Mouse (Mus musculus): ENCODE measurements around the gene Cox5b. TPM values are rescaled to one million over a fixed set of nuclear protein-coding genes. Genes with fewer than 3 reads are reported as not detected.

Cox5b gene
- 1,063 and 1,083 TPM in 2 replicates for polyA plus RNA-seq (2016; fragmentation: Nextera tagmentation; extraction: Ambion mirVana)

DNA sequence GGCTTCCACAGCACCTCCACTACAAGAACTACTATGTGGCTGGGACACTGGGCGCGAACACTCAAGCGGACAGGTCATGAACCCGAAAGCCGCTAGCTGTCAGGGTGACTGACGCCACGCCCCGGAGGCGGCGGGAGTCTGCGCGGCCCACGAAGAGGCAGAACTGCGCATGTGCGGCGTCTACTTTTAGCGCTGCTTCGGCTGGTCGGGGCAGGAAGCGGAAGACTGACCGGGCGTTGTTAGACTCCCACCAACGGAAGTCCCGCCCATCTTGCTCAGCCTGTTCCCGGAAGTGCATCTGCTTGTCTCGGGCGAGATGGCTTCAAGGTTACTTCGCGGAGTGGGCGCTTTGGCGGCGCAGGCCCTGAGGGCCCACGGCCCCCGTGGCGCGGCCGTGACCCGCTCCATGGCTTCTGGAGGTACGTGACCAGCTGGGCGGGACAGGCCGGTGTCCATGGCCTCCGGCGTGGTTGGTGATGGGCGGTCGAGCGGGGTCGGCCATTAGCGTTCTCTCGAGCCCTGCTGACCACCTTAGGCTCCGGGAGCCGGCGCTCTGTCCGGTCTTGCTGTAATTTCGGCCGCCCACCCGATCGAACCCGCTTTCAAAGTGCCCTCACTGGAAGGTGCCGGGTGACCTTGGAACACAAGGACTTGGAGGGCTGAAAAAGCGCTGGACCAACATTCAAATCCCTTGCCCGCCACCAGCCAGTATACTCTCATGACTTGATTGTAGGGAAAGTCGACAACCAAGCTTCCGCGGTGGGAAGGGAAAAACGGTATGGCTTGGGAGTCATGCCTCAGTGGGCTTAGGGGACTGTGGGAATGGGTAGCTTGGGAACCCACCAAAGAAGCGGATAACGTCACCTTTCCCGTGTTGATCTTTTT, at the start of gene Cox5b:
Cox5b (plus strand) TSS at position 179 of the 885 bp plus-strand sequence.
- peak; percentile 96 for ATAC-seq (ENCODE audit: insufficient number of reproducible peaks, low FRiP score)
- peak within 1 kb of the TSS; percentile 79 for H3K4me2 ChIP-seq
- no peaks in the 10 kb centered on the region for H3K9me3 ChIP-seq (replicated peaks)
- H3K27me3 ChIP-seq (replicated peaks), result no peaks in the 10 kb centered on the region
- H3K9ac ChIP-seq, result peak within 1 kb of the TSS; percentile 93
- H3K4me3 ChIP-seq, result peak within 1 kb of the TSS; percentile 88
- peaks cover 24% of the 10 kb centered on the region for H3K36me3 ChIP-seq
- peak within 1 kb of the TSS; percentile 75 for H3K27ac ChIP-seq (ENCODE audit: poor library complexity, severe bottlenecking)
- WGBS, result under 1% methylated on average over 68 of the region's 68 CpGs
- H3K4me1 ChIP-seq (replicated peaks), result peaks cover 9% of the 10 kb centered on the region

DNA sequence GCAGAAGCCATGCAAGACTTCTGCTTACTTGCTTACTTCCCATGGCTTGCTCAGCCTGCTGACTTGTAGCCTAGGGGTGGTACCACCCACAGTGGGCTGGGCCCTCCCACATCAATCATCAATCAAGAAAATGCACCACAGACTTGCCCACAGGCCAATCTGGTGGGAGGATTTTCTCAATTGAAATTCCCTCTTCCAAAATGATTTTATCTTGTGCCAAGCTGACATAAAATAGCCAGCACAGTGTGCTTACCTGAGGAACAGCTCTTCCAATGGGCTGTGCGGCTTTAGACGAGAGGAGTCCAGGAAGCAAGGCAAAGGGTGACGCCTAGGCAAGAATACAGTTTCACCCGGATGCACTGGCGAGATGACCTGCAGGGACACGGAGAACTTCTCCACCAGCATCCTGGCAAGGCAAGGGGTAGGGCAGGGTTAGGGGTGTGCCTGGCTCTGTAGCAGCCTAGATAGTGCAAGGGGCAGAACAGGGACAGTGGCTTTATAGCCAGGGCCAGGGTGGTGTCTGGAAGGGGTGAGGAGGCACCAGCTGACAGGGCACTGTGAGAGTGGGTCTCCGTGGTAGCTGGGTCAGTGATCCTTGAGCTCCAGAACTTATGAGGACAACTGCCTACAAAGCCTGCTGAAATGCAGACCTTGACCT, 47.2 kb upstream of the Cox5b start:
- H3K27ac ChIP-seq (ENCODE audit: poor library complexity, severe bottlenecking), result no peak overlapping the region
- no peak overlapping the region for H3K4me3 ChIP-seq
- 81% methylated on average over 7 of the region's 7 CpGs for WGBS
- H3K36me3 ChIP-seq, result no peaks in the 10 kb centered on the region
- no peak overlapping the region for H3K9ac ChIP-seq
- ATAC-seq (ENCODE audit: insufficient number of reproducible peaks, low FRiP score), result no peak
- H3K4me2 ChIP-seq, result no peak overlapping the region
- H3K27me3 ChIP-seq (replicated peaks), result no peaks in the 10 kb centered on the region
- H3K9me3 ChIP-seq (replicated peaks), result no peaks in the 10 kb centered on the region
- peaks cover 18% of the 10 kb centered on the region for H3K4me1 ChIP-seq (replicated peaks)

GRCm38 (mm10) chr1:36644615-36645007, 46.6 kb upstream of the Cox5b start:
- 75% methylated on average over 9 of the region's 9 CpGs for WGBS
- Histone ChIP-seq H3K4me1 (replicated peaks) (peaks cover 18% of the 10 kb centered on the region), H3K27me3 (replicated peaks) (no peaks in the 10 kb centered on the region), H3K36me3 (no peaks in the 10 kb centered on the region), H3K4me2 (no peak overlapping the region), H3K27ac (ENCODE audit: poor library complexity, severe bottlenecking) (no peak overlapping the region), H3K9ac (no peak overlapping the region), H3K4me3 (no peak overlapping the region), H3K9me3 (replicated peaks) (no peaks in the 10 kb centered on the region)
- ATAC-seq (ENCODE audit: insufficient number of reproducible peaks, low FRiP score), result no peak

- 64% methylated on average over 3 of the region's 3 CpGs for WGBS
- ATAC-seq (ENCODE audit: insufficient number of reproducible peaks, low FRiP score), result no peak
- Histone ChIP-seq H3K4me1 (replicated peaks) (peaks cover 11% of the 10 kb centered on the region), H3K27me3 (replicated peaks) (no peaks in the 10 kb centered on the region), H3K27ac (ENCODE audit: poor library complexity, severe bottlenecking) (no peak overlapping the region), H3K4me3 (no peak overlapping the region), H3K4me2 (no peak overlapping the region), H3K9me3 (replicated peaks) (no peaks in the 10 kb centered on the region), H3K36me3 (no peaks in the 10 kb centered on the region), H3K9ac (no peak overlapping the region)
Measured at GRCm38 (mm10) chr1:36646285-36646684, 45.0 kb upstream of the Cox5b start.

- Histone ChIP-seq H3K4me1 (replicated peaks) (peaks cover 11% of the 10 kb centered on the region), H3K27ac (ENCODE audit: poor library complexity, severe bottlenecking) (0 out of 2 replicates have a peak overlapping the region, but pooled peaks have one; percentile 34), H3K4me3 (no peak overlapping the region), H3K36me3 (no peaks in the 10 kb centered on the region), H3K27me3 (replicated peaks) (no peaks in the 10 kb centered on the region), H3K9ac (no peak overlapping the region), H3K9me3 (replicated peaks) (no peaks in the 10 kb centered on the region), H3K4me2 (no peak overlapping the region)
- ATAC-seq (ENCODE audit: insufficient number of reproducible peaks, low FRiP score), result no peak
- WGBS, result 49% methylated on average over 5 of the region's 5 CpGs
Measured at GRCm38 (mm10) chr1:36647631-36648030, 43.6 kb upstream of the Cox5b start.

DNA sequence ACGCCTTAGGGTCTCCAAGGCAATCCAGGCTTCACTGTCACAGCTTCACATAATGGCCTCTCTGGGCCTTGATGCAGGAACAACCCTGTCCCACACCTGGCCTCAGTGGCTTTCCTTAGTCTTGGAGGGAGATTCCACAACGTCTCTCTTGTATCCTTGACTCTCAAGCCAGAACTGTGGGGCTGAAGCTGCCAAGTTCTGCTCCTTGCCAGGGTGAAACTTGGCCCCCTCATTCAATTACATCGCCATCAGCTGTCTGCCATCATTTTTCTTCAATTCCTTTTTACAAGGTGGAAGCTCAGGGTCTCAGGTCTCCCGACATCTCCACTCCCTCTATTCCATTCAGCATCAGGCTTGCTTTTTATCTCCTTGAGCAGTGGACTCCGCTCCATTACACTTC, 36.2 kb upstream of the Cox5b start:
- Histone ChIP-seq H3K27me3 (replicated peaks) (no peaks in the 10 kb centered on the region), H3K4me2 (no peak overlapping the region), H3K36me3 (no peaks in the 10 kb centered on the region), H3K9me3 (replicated peaks) (no peaks in the 10 kb centered on the region), H3K4me1 (replicated peaks) (peaks cover 16% of the 10 kb centered on the region), H3K4me3 (no peak overlapping the region), H3K9ac (no peak overlapping the region), H3K27ac (ENCODE audit: poor library complexity, severe bottlenecking) (no peak overlapping the region)
- WGBS, result 77% methylated on average over 5 of the region's 5 CpGs
- ATAC-seq (ENCODE audit: insufficient number of reproducible peaks, low FRiP score), result no peak

- no peaks in the 10 kb centered on the region for H3K27me3 ChIP-seq (replicated peaks)
- no peaks in the 10 kb centered on the region for H3K36me3 ChIP-seq
- H3K4me1 ChIP-seq (replicated peaks), result peaks cover 16% of the 10 kb centered on the region
- no peak overlapping the region for H3K27ac ChIP-seq (ENCODE audit: poor library complexity, severe bottlenecking)
- H3K4me2 ChIP-seq, result no peak overlapping the region
- ATAC-seq (ENCODE audit: insufficient number of reproducible peaks, low FRiP score), result no peak
- no peak overlapping the region for H3K9ac ChIP-seq
- WGBS, result 73% methylated on average over 3 of the region's 3 CpGs
- H3K4me3 ChIP-seq, result no peak overlapping the region
- H3K9me3 ChIP-seq (replicated peaks), result no peaks in the 10 kb centered on the region
Measured at GRCm38 (mm10) chr1:36656233-36656632, 35.0 kb upstream of the Cox5b start.

- ATAC-seq (ENCODE audit: insufficient number of reproducible peaks, low FRiP score), result no peak
- 49% methylated on average over 4 of the region's 4 CpGs for WGBS
- no peak overlapping the region for H3K4me2 ChIP-seq
Measured at GRCm38 (mm10) chr1:36657658-36658415, 33.4 kb upstream of the Cox5b start.

GRCm38 (mm10) chr1:36658621-36659399, 32.4 kb upstream of the Cox5b start:
- H3K4me1 ChIP-seq (replicated peaks), result peaks cover 16% of the 10 kb centered on the region
- no peak overlapping the region for H3K4me3 ChIP-seq
- no peaks in the 10 kb centered on the region for H3K9me3 ChIP-seq (replicated peaks)
- H3K36me3 ChIP-seq, result no peaks in the 10 kb centered on the region
- no peak overlapping the region for H3K9ac ChIP-seq
- no peak overlapping the region for H3K27ac ChIP-seq (ENCODE audit: poor library complexity, severe bottlenecking)
- no peak overlapping the region for H3K4me2 ChIP-seq
- 63% methylated on average over 7 of the region's 7 CpGs for WGBS
- H3K27me3 ChIP-seq (replicated peaks), result no peaks in the 10 kb centered on the region
- no peak for ATAC-seq (ENCODE audit: insufficient number of reproducible peaks, low FRiP score)

More at GRCm38 (mm10) chr1:36657658-36658415, 33.4 kb upstream of the Cox5b start:
- no peaks in the 10 kb centered on the region for H3K36me3 ChIP-seq
- H3K27me3 ChIP-seq (replicated peaks), result no peaks in the 10 kb centered on the region
- H3K27ac ChIP-seq (ENCODE audit: poor library complexity, severe bottlenecking), result no peak overlapping the region
- peaks cover 16% of the 10 kb centered on the region for H3K4me1 ChIP-seq (replicated peaks)
- H3K4me3 ChIP-seq, result no peak overlapping the region
- no peak overlapping the region for H3K9ac ChIP-seq
- no peaks in the 10 kb centered on the region for H3K9me3 ChIP-seq (replicated peaks)

GRCm38 (mm10) chr1:36664457-36664856, 26.8 kb upstream of the Cox5b start:
- Histone ChIP-seq H3K4me2 (no peak overlapping the region), H3K27ac (ENCODE audit: poor library complexity, severe bottlenecking) (no peak overlapping the region), H3K4me1 (replicated peaks) (peaks cover 11% of the 10 kb centered on the region), H3K9ac (no peak overlapping the region), H3K36me3 (no peaks in the 10 kb centered on the region), H3K9me3 (replicated peaks) (no peaks in the 10 kb centered on the region), H3K4me3 (no peak overlapping the region), H3K27me3 (replicated peaks) (no peaks in the 10 kb centered on the region)
- 38% methylated on average over 4 of the region's 4 CpGs for WGBS
- ATAC-seq (ENCODE audit: insufficient number of reproducible peaks, low FRiP score), result no peak
